Mouse (Mus musculus) right cerebral cortex, postnatal 4 days (tissue): Measurements from ENCODE around the gene Ctnnd2.

Source experiments
- DNase-seq: peaks from one replicate; pipeline ENCODE4 v3.0.0-alpha.2; 2022

Ctnnd2 gene

GRCm38 (mm10) chr15:30548263-30548662 is 375.9 kb downstream of the Ctnnd2 start:
- no peak for DNase-seq

GRCm38 (mm10) chr15:30550956-30551355 is 378.6 kb downstream of the Ctnnd2 start:
- DNase-seq: no peak

- no peak for DNase-seq
Observed at GRCm38 (mm10) chr15:30553910-30554406, 381.6 kb downstream of the Ctnnd2 start.

- no peak for DNase-seq
Observed at GRCm38 (mm10) chr15:30555787-30556186, 383.4 kb downstream of the Ctnnd2 start.

GRCm38 (mm10) chr15:30562375-30562774 is 390.0 kb downstream of the Ctnnd2 start:
- no peak for DNase-seq

- DNase-seq: no peak
Observed at GRCm38 (mm10) chr15:30564594-30564993, 392.2 kb downstream of the Ctnnd2 start.

- no peak for DNase-seq
Observed at GRCm38 (mm10) chr15:30570254-30570800, 397.9 kb downstream of the Ctnnd2 start.

GRCm38 (mm10) chr15:30587446-30587845 is 415.1 kb downstream of the Ctnnd2 start:
- DNase-seq: no peak

GRCm38 (mm10) chr15:30590865-30591264 is 418.5 kb downstream of the Ctnnd2 start:
- no peak for DNase-seq

- DNase-seq: no peak
Observed at GRCm38 (mm10) chr15:30595507-30595906, 423.1 kb downstream of the Ctnnd2 start.

GRCm38 (mm10) chr15:30610613-30611012 is 438.2 kb downstream of the Ctnnd2 start:
- no peak for DNase-seq

- DNase-seq: no peak
Observed at GRCm38 (mm10) chr15:30615451-30615850, 443.1 kb downstream of the Ctnnd2 start.

- DNase-seq: no peak
Observed at GRCm38 (mm10) chr15:30616861-30617260, 444.5 kb downstream of the Ctnnd2 start.

- DNase-seq: no peak
Observed at GRCm38 (mm10) chr15:30617932-30618331, 445.5 kb downstream of the Ctnnd2 start.

GRCm38 (mm10) chr15:30628524-30628923 is 456.1 kb downstream of the Ctnnd2 start:
- DNase-seq: no peak

GRCm38 (mm10) chr15:30632113-30632735 is 459.8 kb downstream of the Ctnnd2 start:
- DNase-seq: no peak

- no peak for DNase-seq
Observed at GRCm38 (mm10) chr15:30633917-30634316, 461.5 kb downstream of the Ctnnd2 start.

GRCm38 (mm10) chr15:30634522-30634921 is 462.1 kb downstream of the Ctnnd2 start:
- no peak for DNase-seq

GRCm38 (mm10) chr15:30640651-30641050 is 468.3 kb downstream of the Ctnnd2 start:
- no peak for DNase-seq

- DNase-seq: no peak
Observed at GRCm38 (mm10) chr15:30645688-30646087, 473.3 kb downstream of the Ctnnd2 start.

- peak; percentile 53 for DNase-seq
Observed at GRCm38 (mm10) chr15:30646501-30647431, 474.4 kb downstream of the Ctnnd2 start.

GRCm38 (mm10) chr15:30647679-30648311 is 475.4 kb downstream of the Ctnnd2 start:
- DNase-seq: no peak

GRCm38 (mm10) chr15:30649964-30650363 is 477.6 kb downstream of the Ctnnd2 start:
- no peak for DNase-seq
